24 mouse cellular contexts compared by ENCODE assay signal in genomic region chr11:44413371-44413770, GRCm38 (mm10). TPM values are rescaled to one million over a fixed set of nuclear protein-coding genes. Genes with fewer than 3 reads are reported as not detected.
"Had no signal": no experiment of that assay in that cellular context is flagged by ENCODE, and none has a peak within 500 bp of the region (broad histone marks: within the 10 kb centered on the region; RNA-seq: fewer than 3 reads in every experiment).

No protein-coding gene starts in this region.

- H3K27me3 ChIP-seq: lung, embryonic 15.5 days; neural tube, embryonic 13.5 days; neural tube, embryonic 15.5 days had no signal

- ATAC-seq: liver, postnatal 0 days; lung, postnatal 0 days; midbrain, embryonic 15.5 days had no signal

- H3K4me3 ChIP-seq: liver, embryonic 13.5 days; liver, embryonic 15.5 days; lung, embryonic 15.5 days; midbrain, embryonic 10.5 days; midbrain, embryonic 15.5 days; myocyte; neural tube, embryonic 13.5 days; neural tube, embryonic 15.5 days had no signal

- H3K4me2 ChIP-seq: liver, embryonic 13.5 days; liver, embryonic 15.5 days; lung, embryonic 15.5 days; midbrain, embryonic 15.5 days; neural tube, embryonic 13.5 days; neural tube, embryonic 15.5 days had no signal

- H3K9ac ChIP-seq: liver, embryonic 13.5 days; liver, embryonic 15.5 days; liver, postnatal 0 days; lung, embryonic 15.5 days; midbrain, embryonic 15.5 days; neural tube, embryonic 13.5 days; neural tube, embryonic 15.5 days had no signal

- DNase-seq: liver, embryonic 13.5 days; liver, postnatal 0 days; lung, adult 2 months; lung, postnatal 4 days; retina, postnatal 1 day; right cerebral cortex, adult 18-20 months; right cerebral cortex, postnatal 25 days; right cerebral cortex, postnatal 4 days; spleen, adult 18-20 months; thymus, adult 18-20 months; thymus, postnatal 14 days; thymus, postnatal 36 days had no signal

- H3K9me3 ChIP-seq: liver, embryonic 13.5 days; liver, embryonic 15.5 days; lung, embryonic 15.5 days; midbrain, embryonic 10.5 days; midbrain, embryonic 15.5 days; neural tube, embryonic 13.5 days; neural tube, embryonic 15.5 days had no signal

- H3K27ac ChIP-seq: liver, embryonic 13.5 days; liver, embryonic 15.5 days; lung, embryonic 15.5 days; midbrain, embryonic 10.5 days; midbrain, embryonic 15.5 days; neural tube, embryonic 13.5 days; neural tube, embryonic 15.5 days had no signal

- H3K36me3 ChIP-seq: liver, embryonic 13.5 days; liver, embryonic 15.5 days; lung, embryonic 15.5 days; midbrain, embryonic 10.5 days; midbrain, embryonic 15.5 days; neural tube, embryonic 13.5 days; neural tube, embryonic 15.5 days had no signal

- H3K4me1 ChIP-seq: liver, embryonic 13.5 days; liver, embryonic 15.5 days; lung, embryonic 15.5 days; midbrain, embryonic 10.5 days; midbrain, embryonic 15.5 days had no signal

RNA-seq across cellular contexts. Expression of gene Il12b, which starts 13.5 kb away (rescaled TPM):
- polyA plus RNA-seq: liver, embryonic 13.5 days; liver, embryonic 15.5 days; liver, postnatal 0 days; lung, embryonic 15.5 days; midbrain, embryonic 10.5 days; midbrain, embryonic 15.5 days; myocyte; neural tube, embryonic 11.5 days; neural tube, embryonic 13.5 days; neural tube, embryonic 15.5 days; small intestine, adult 2 months; stomach, embryonic 14.5 days; stomach, embryonic 16.5 days had no signal
